Mouse (Mus musculus) spleen, adult 2 months (tissue): ENCODE results near the gene Tenm2. TPM values are rescaled to one million over a fixed set of nuclear protein-coding genes. Genes with fewer than 3 reads are reported as not detected.

Experiments
- DNase-seq, 2 experiments: peaks; one replicate each; pipeline versions ENCODE4 v3.0.0 to v3.0.0-alpha.2; 2012 to 2021; ENCODE audit warnings: low spot score in 2 of 2, low read depth in 1 of 2
- H3K27ac ChIP-seq: fragments of 200-500 bp; 2 replicates; pipeline ENCODE4 v1.5.1; 2012; ENCODE audit warnings: low read length, inconsistent platforms; ENCODE audit not compliant: insufficient read depth
- H3K27me3 ChIP-seq: fragments of 200-500 bp; 2 replicates; pipeline ENCODE4 v1.6.1; 2012; ENCODE audit warnings: mild to moderate bottlenecking, moderate library complexity, low read length, inconsistent platforms; ENCODE audit not compliant: control insufficient read depth, insufficient read depth
- H3K36me3 ChIP-seq: fragments of 200-500 bp; 2 replicates; pipeline ENCODE4 v1.6.1; 2012; ENCODE audit warnings: mild to moderate bottlenecking, low read length, inconsistent platforms; ENCODE audit not compliant: control insufficient read depth, insufficient read depth
- H3K4me1 ChIP-seq: fragments of 200-500 bp; 2 replicates; pipeline ENCODE4 v1.6.1; 2011; ENCODE audit warnings: inconsistent platforms; ENCODE audit not compliant: control insufficient read depth, insufficient read depth, insufficient read length
- H3K4me3 ChIP-seq: fragments of 200-500 bp; 2 replicates; pipeline ENCODE4 v1.5.1; 2011; ENCODE audit warnings: mild to moderate bottlenecking, inconsistent platforms; ENCODE audit not compliant: insufficient read depth, insufficient read length; ENCODE audit errors: extremely low read depth
- CTCF ChIP-seq: fragments of 200-500 bp; IDR thresholded peaks from 2 replicates; pipeline ENCODE4 v1.5.1; 2011; ENCODE audit warnings: mild to moderate bottlenecking, inconsistent platforms; ENCODE audit not compliant: insufficient read depth, insufficient read length, insufficient replicate concordance; ENCODE audit errors: extremely low read depth
- POLR2A ChIP-seq: fragments of 200-500 bp; IDR thresholded peaks from 2 replicates; pipeline ENCODE4 v1.6.1; 2011; ENCODE audit warnings: low read depth, low read length, inconsistent platforms
- WGBS: fragments of 180-500 bp; shearing (Covaris S2); methylation state at CpG from one replicate; pipeline ENCODE4 v1.1.7; 2018; 5-methylcytosine and 5-hydroxymethylcytosine counted together
- polyA plus RNA-seq: library from polyadenylated mRNA; depleted of rRNA; stranded (reverse); fragments of >200 nt; gene quantifications from 2 replicates; pipeline ENCODE4 v1.2.3, GENCODE M21; 2012

Tenm2 gene
- polyA plus RNA-seq, 1 experiment, result 0.06 TPM

- Histone ChIP-seq H3K27ac (no peak overlapping the region), H3K4me3 (no peak overlapping the region), H3K36me3 (no peaks in the 10 kb centered on the region), H3K4me1 (no peaks in the 10 kb centered on the region), H3K27me3 (no peaks in the 10 kb centered on the region)
- TF ChIP-seq CTCF (no peak), POLR2A (no peak)
- DNase-seq, result no peak
- 75% methylated on average over 9 of the region's 9 CpGs for WGBS
These were observed 740.7 kb downstream of the Tenm2 start for GRCm38 (mm10) chr11:36494898-36495548.

- TF ChIP-seq POLR2A (no peak), CTCF (no peak)
- whole genome bisulfite sequencing, result 85% methylated on average over 6 of the region's 6 CpGs
- no peaks in the 10 kb centered on the region for H3K4me1 ChIP-seq
- DNase-seq, result no peak
- no peaks in the 10 kb centered on the region for H3K27me3 ChIP-seq
- no peaks in the 10 kb centered on the region for H3K36me3 ChIP-seq
- no peak overlapping the region for H3K4me3 ChIP-seq
- no peak overlapping the region for H3K27ac ChIP-seq
These were observed 743.5 kb downstream of the Tenm2 start for GRCm38 (mm10) chr11:36492274-36492673.

DNA sequence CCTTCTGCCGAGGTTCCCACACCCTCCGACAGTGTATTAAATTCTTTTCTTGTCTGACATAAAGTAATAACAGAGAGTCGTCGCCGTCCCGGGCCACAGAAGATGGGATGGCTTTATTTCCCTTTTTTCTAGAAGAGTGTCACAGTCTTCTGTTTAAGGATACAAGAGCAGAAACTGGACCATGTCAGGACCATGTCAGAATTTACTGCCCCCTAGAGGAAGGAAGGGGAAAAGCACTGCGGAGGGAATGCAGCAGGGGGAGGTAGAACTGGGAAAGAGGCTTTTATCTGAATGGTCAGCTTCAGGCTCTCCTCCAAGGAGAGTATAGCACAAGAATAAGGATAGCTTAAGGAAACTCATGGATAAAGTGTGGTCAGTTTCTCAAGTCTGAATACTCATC is 745.7 kb downstream of the Tenm2 start:
- Histone ChIP-seq H3K36me3 (no peaks in the 10 kb centered on the region), H3K4me1 (no peaks in the 10 kb centered on the region), H3K4me3 (no peak overlapping the region), H3K27me3 (no peaks in the 10 kb centered on the region), H3K27ac (no peak overlapping the region)
- WGBS, result 58% methylated on average over 7 of the region's 7 CpGs
- no peak for TF ChIP-seq POLR2A
- no peak for TF ChIP-seq CTCF
- DNase-seq, result no peak

GRCm38 (mm10) chr11:36488666-36489065 is 747.1 kb downstream of the Tenm2 start:
- Histone ChIP-seq H3K4me3 (no peak overlapping the region), H3K4me1 (no peaks in the 10 kb centered on the region), H3K27me3 (no peaks in the 10 kb centered on the region), H3K27ac (no peak overlapping the region), H3K36me3 (no peaks in the 10 kb centered on the region)
- no peak for TF ChIP-seq CTCF
- no peak for TF ChIP-seq POLR2A
- 74% methylated on average over 4 of the region's 4 CpGs for whole genome bisulfite sequencing
- DNase-seq, result no peak

- WGBS, result 79% methylated on average over 12 of the region's 12 CpGs
- Histone ChIP-seq H3K4me1 (no peaks in the 10 kb centered on the region), H3K4me3 (no peak overlapping the region), H3K27ac (no peak overlapping the region), H3K36me3 (no peaks in the 10 kb centered on the region), H3K27me3 (no peaks in the 10 kb centered on the region)
- TF ChIP-seq CTCF (no peak), POLR2A (no peak)
- no peak for DNase-seq
These were observed 749.7 kb downstream of the Tenm2 start for GRCm38 (mm10) chr11:36486092-36486491.

GRCm38 (mm10) chr11:36484466-36485069 is 751.2 kb downstream of the Tenm2 start:
- 47% methylated on average over 8 of the region's 8 CpGs for WGBS
- no peak overlapping the region for H3K27ac ChIP-seq
- no peaks in the 10 kb centered on the region for H3K36me3 ChIP-seq
- DNase-seq, result no peak
- H3K4me3 ChIP-seq, result no peak overlapping the region
- H3K4me1 ChIP-seq, result no peaks in the 10 kb centered on the region
- no peaks in the 10 kb centered on the region for H3K27me3 ChIP-seq
- no peak for TF ChIP-seq CTCF
- TF ChIP-seq POLR2A, result no peak

- 88% methylated on average over 8 of the region's 8 CpGs for WGBS
- Histone ChIP-seq H3K4me1 (no peaks in the 10 kb centered on the region), H3K27ac (no peak overlapping the region), H3K4me3 (no peak overlapping the region), H3K36me3 (no peaks in the 10 kb centered on the region), H3K27me3 (no peaks in the 10 kb centered on the region)
- DNase-seq, result no peak
- TF ChIP-seq CTCF (no peak), POLR2A (no peak)
These were observed 753.6 kb downstream of the Tenm2 start for GRCm38 (mm10) chr11:36482136-36482535.

GRCm38 (mm10) chr11:36481524-36481923 is 754.2 kb downstream of the Tenm2 start:
- DNase-seq, result no peak
- H3K27ac ChIP-seq, result no peak overlapping the region
- H3K27me3 ChIP-seq, result no peaks in the 10 kb centered on the region
- no peaks in the 10 kb centered on the region for H3K4me1 ChIP-seq
- 75% methylated on average over 7 of the region's 7 CpGs for WGBS
- no peak overlapping the region for H3K4me3 ChIP-seq
- no peak for TF ChIP-seq CTCF
- TF ChIP-seq POLR2A, result no peak
- H3K36me3 ChIP-seq, result no peaks in the 10 kb centered on the region
